Mouse (Mus musculus) embryo, embryonic 10.5 days (tissue): ENCODE results near the gene Tmem259.

Source experiments
- DNase-seq: peaks from one replicate; pipeline ENCODE4 v3.0.0-alpha.2; 2015; ENCODE audit warnings: low spot score

Gene Tmem259

DNA sequence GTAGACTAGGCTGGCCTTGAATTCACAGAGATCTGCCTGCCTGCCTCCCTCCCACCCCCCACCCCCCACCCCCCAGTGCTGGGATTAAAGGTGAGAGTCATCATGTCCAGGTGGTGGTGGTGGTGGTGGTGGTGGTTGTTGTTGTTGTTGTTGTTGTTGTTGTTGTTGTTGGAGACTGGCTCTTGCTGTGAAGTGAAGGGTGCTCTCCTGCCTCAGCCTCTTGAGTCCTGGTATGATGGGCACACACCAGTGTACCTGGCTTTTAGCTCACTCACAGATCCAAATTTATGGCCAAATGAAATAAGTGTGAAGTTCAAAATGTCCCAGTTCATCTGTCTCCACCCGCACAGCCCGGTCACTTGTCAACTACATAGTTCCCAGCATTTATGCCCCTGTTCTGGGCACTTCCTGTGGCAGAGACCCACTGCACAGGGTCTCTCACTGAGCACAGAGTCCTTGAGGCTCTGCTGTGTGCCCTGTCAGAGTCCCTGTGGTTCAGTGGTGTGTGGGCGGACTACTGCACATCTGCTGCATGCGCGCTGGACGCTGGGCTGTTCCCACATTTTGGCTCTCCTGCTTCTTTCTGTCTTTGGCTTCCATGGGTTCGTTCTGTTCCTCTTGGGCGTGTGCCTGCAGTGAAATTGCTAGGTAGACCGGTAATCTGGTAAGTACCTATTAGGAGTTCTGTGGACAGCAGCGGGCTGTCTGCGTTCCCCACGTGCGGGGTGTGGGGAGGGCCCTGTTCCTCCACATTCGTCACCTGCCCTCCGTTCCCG lies 49.1 kb downstream of the Tmem259 start:
- no peak for DNase-seq

GRCm38 (mm10) chr10:79934272-79934721 lies 49.8 kb downstream of the Tmem259 start:
- DNase-seq = no peak

DNA sequence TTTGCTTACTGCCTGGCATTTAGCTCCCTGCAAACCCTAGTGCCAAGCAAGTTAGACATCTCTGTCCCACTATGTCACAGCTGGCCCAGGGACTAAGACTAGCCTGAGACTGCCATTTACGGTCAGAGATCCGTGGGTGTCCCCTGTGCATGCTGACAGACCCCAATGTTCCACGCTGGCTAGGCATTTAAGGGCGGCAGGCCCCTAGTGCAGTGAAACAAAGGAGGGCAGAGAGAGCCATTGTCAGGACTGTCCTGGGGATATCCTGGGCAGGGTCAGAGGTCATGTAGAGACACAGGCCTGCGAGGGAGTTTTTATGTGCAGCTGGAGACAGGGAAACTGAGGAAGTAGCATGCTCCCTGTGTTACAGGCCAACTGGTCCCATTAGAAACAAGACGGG lies 50.3 kb downstream of the Tmem259 start:
- DNase-seq = no peak

GRCm38 (mm10) chr10:79933145-79933679 lies 50.9 kb downstream of the Tmem259 start:
- DNase-seq = no peak

- DNase-seq = peak; percentile 80
Measured at GRCm38 (mm10) chr10:79932736-79933135, 51.4 kb downstream of the Tmem259 start.

DNA sequence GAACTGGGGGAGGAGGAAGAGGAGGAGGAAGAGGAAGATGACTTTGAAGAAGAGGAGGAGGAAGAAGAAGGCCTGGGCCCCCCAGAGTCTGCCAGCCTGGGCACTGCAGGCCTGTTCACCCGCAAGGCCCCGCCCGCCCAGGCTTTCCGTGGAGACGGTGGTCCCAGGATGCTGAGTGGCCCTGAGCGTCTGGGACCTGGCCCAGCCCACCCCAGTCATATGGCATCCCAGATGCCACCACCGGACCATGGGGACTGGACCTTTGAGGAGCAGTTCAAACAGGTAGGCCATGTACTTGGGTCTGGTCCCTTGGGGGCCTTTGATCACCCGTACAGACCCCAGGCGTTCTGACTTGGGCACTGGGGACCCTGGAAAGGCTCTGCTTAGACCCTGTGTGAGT lies 52.3 kb downstream of the Tmem259 start:
- DNase-seq = no peak

DNA sequence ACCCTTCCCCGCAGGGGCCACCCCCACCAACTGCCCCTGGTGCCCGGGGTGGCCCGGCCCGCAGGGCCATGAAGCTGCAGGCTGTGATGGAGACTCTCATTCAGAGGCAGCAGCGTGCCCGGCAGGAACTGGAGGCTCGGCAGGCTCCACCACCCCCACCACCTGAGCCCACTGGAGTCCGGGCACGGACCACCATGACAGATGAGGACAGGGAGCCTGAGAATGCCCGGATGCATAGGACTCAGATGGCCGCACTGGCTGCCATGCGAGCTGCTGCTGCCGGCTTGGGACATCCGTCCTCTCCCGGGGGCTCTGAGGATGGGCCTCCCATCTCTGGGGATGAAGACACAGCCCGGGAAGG lies 53.3 kb downstream of the Tmem259 start:
- no peak for DNase-seq

DNA sequence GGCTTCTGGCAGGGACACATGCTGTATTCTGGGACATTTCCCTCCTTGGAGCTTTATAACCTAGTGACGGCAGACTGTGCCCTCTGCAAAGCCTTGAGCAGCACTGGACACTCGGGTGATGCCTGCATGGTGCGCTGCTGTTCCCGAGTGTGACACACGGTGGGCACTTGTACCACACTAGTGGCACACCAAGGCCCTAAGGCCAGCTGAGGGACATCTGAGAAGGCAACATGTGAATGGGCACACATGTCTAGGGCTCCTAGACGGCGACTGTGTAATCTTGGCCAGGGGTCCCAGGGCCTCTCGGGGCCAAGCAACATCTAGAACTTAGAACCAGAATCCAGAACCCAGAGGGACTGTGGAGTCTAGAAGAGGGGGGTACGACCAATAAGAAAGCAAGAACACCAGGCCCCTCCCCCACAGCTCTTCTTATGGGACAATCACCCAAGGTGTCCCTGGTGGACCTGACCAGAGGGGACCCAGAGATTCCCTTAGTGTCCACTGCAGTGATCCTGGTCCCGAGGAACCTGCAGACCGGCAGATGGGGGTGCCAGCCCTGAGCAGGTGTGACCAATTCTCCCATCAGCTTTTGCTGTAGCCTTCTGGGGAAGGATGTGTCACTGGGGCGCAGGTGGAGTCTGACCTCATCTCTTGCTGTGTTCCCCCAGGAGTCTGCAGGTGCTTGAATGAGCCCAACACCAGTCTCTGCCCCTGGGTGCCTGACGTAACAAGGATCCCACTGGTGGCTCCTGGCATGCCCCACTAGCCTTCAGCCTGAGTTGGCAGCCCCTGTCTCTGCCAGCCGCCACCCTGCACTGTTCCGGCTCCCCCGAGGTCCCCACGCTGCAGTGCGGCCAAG lies 53.9 kb downstream of the Tmem259 start:
- no peak for DNase-seq

- DNase-seq = peak; percentile 47
Measured at GRCm38 (mm10) chr10:79928907-79929701, 55.0 kb downstream of the Tmem259 start.

- DNase-seq = peak; percentile 66
Measured at GRCm38 (mm10) chr10:79928030-79928694, 56.0 kb downstream of the Tmem259 start.

GRCm38 (mm10) chr10:79927324-79928029 lies 56.7 kb downstream of the Tmem259 start:
- peak; percentile 77 for DNase-seq

- DNase-seq = peak; percentile 93
Measured at GRCm38 (mm10) chr10:79926491-79927323, 57.4 kb downstream of the Tmem259 start, which contains the start of gene Arid3a. Arid3a (plus strand) TSS chr10:79927043.

- no peak for DNase-seq
Measured at GRCm38 (mm10) chr10:79925785-79926490, 58.2 kb downstream of the Tmem259 start.

DNA sequence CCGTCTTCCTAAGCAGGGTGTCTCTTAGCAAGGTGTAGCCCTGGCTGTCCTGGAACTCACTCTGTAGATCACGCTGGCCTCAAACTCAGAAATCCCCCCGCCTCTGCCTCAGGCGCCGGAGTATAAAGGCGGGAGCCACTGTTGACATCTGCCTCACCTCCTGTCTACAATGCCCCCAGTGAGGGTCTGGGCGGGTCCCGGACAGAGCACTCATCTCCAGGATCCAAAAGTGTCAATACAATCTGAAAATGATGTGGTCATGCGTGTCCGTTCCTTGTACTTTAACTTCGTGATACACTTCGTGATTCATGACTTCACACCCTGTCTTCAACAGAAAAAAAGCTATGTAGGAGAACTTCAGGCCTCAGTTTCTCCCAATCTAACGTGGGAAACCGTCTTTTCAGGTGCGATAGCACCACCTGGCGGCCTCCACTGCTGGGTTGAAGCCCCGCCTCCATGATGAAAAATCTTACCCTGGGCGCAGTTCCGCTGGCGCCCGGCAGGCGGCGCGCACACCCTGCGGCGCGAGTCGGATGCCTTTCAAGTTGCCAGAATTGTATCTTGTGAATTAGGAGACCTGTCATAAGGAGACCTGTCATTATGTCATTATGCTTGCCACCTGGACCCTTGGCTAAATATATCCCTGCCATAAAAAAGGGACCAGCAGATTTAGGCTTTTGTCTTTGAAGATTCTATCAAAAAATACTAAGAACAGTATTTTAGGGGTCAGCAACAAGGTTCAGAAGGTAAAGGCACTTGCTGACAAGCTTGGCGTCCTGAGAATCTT lies 58.9 kb downstream of the Tmem259 start:
- peak; percentile 91 for DNase-seq
